Mouse (Mus musculus) pancreas, adult 10 weeks (tissue): ENCODE results near the gene Crebl2. TPM values are rescaled to one million over a fixed set of nuclear protein-coding genes. Genes with fewer than 3 reads are reported as not detected.

ENCODE experiments used
- polyA plus RNA-seq: library from polyadenylated mRNA; stranded (reverse); fragments of 350-450 nt; fragmentation: Illumina TruSeq; extraction: RNeasy Lipid Tissue Mini Kit (QIAGEN cat#74804); gene quantifications from one replicate; pipeline ENCODE4 v1.2.3, GENCODE M21; 2015; ENCODE audit warnings: low read depth, low replicate concordance; ENCODE audit not compliant: insufficient read depth

Gene Crebl2
- 4.7 TPM for polyA plus RNA-seq

DNA sequence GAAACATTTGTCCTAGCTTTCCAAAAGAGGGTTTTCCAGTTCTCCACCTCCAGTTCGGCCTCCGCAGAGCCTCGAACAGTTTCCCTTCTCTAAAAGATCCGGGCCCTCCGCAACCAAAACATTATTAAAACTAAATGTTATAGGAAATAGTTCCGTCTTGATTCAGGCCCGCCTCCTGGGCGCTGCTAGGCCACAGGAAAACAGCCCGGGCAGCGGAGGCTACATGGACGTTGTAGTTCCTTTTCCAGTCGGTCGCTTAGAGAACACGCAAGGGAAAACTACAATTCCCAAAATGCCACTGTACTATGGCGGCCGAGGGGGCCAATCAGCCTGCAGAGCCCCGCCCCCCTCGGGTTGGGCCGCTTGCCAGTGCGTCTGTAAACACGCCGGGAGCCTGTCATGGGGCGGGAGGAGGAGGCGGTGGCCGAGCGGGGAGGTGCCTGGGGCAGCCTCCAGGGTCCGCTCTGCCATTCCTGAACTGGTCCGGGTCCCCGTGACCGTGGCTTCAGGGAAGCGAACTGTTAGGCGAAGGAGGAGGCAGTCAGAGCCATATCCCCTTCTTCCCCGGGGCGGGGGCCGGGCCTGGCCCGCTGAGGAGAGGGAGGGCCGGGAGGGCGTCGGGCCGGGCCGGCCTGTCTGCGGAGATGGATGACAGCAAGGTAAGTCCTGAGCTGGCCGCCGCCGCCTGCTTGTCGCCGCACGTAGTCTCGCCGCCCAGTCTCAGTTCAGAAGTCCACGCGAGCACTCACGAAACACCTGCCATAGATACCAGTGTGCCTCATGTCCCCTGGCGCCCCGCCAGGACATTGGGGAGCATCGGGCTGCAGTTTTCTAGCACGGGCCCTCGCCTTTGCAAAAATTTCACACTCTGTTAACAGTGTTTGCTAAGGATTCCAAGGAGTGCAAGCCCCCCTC, at the start of gene Crebl2:
Gene Crebl2, plus strand, starts transcription at position 369 of the 915 bp plus-strand sequence.

DNA sequence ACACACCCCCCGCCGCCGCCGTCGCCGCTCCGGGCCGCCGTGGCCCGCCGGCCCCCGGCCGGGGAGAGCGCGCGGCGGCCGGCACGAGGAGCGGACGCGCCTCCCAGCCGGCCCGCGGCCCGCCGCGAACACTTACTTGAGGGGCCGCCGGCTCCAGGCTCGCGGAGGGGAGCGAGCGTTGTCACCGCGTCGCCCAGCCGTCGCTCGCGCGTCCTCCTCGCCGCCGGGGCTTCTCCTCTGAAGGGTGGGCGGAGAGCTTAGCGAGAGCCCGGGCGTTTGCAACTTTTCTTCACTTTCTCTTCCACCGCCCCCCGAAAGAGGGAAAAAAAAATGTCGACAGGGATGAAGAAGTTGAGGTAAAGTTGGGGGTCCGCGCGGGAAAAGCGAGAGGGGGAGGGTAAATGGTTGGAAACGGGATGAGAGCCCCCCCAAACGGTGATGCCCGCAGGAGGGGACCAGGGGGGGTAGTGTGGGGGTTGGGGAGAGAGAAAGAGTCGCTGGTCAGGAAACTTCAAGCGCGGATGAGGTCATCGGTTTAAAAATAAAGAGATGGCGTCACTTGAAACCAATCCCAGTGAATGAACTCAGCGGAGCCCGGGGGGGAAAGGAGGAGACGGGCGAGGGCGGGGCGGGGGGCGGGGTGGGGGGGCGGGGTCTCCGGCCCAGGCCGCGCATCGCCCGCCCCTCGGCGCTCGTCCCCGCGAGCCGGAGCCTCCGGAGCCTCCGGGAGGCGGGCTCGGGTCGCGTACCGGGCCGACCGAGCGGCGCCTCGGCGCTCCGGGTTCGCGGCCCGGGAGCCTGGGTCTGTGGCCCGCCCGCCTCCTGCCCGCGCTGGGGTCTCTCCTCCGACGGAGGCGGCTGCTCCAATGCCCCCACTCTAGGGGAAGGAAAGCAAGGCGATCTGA, 37.6 kb upstream of the Crebl2 start, which contains the start of gene Dusp16:
Gene Dusp16, minus strand, starts transcription at position 485 of the 905 bp plus-strand sequence.

DNA sequence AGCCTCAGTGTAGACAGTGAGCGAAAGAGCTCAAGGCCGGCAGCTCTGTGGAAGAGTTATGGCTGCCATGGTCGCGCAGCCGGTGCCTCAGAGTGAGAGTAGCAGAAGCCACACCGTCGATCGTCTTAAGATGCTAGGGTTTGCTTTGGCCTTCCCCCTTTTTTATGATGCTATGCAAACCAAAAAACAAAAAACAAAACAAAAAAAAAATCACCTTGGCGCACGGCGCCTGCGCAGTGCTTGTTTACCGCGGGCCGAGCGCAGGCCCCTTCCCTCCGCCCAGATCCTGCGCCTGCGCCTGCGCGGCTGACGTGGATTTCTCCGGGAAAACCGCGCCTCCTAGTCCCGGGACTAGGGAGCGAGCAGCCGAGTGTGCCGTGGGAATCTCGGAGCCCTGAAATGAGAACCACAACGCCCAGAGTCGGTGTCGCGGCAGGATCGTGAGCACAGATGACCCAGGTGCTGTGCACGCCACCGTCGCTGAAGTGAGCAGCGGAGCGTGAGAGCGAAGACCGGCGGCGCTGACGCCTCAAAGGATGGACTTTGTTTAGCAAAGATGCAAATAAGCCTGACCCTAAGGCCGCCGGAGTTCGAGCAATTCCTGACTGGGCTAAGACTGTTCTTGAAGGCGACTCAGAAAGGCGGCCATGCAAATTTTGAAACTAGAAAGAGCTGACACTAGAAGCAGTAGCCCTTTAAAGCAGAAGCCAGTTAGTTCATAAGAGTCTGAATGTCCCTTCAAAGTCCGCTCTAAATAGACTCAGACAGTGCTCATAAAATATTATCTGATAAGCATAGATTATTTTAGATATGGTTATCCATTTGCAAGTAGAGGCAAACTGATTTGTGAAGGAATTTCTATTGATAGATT, 68.4 kb downstream of the Crebl2 start, which contains the start of gene Gpr19:
Gene Gpr19, minus strand, starts transcription at position 484 of the 871 bp plus-strand sequence.

Other genes with a start within 250 kb of the Crebl2 start
- gene Mansc1, start 197.7 kb upstream of the Crebl2 start, polyA plus RNA-seq: 3.6 TPM
- 4.2 TPM for gene Borcs5, start 190.6 kb upstream of the Crebl2 start, polyA plus RNA-seq
- 3.2 TPM for gene Dusp16, start 37.5 kb upstream of the Crebl2 start, polyA plus RNA-seq
- 2.8 TPM for gene Gpr19, start 68.4 kb downstream of the Crebl2 start, polyA plus RNA-seq
- 13.5 TPM for gene Cdkn1b, start 90.2 kb downstream of the Crebl2 start, polyA plus RNA-seq
- 2.0 TPM for gene Apold1, start 151.6 kb downstream of the Crebl2 start, polyA plus RNA-seq
- 11.9 TPM for gene Ddx47, start 181.5 kb downstream of the Crebl2 start, polyA plus RNA-seq
- 2.6 TPM for gene Gprc5a, start 235.5 kb downstream of the Crebl2 start, polyA plus RNA-seq